In genomic region chr6:50689121-50689815, GRCm38 (mm10) we compare ENCODE assay signal across 12 mouse cellular contexts. TPM values are rescaled to one million over a fixed set of nuclear protein-coding genes. Genes with fewer than 3 reads are reported as not detected.
A peak's percentile ranks its signal among the peaks of the same experiment; 100 is the strongest.
DNase-seq lines count a peak whose midpoint lies in the region; ATAC-seq and TF ChIP-seq lines count a peak whose summit lies in the region.
"Had no signal": no experiment of that assay in that cellular context is flagged by ENCODE, and none has a peak within 500 bp of the region (broad histone marks: within the 10 kb centered on the region; RNA-seq: fewer than 3 reads in every experiment).

No protein-coding gene starts in this region.

- peaks cover 15% of the 10 kb centered on the region for H3K4me1 ChIP-seq in forebrain, embryonic 15.5 days
- H3K4me1 ChIP-seq in forebrain, embryonic 12.5 days: peaks cover 4% of the 10 kb centered on the region; the same call in 1 of the 2 replicates
- peaks cover 61% of the 10 kb centered on the region for H3K4me1 ChIP-seq in bone marrow macrophage, adult 2 months (ENCODE audit: control insufficient read depth, insufficient read depth, low read length)
- peaks cover 9% of the 10 kb centered on the region for H3K4me1 ChIP-seq in forebrain, embryonic 16.5 days (replicated peaks; ENCODE audit: control insufficient read depth, insufficient read depth, low read length)
- no peaks in the 10 kb centered on the region for H3K4me1 ChIP-seq in intestine, postnatal 0 days (replicated peaks; ENCODE audit: control insufficient read depth, insufficient read depth, low read length)

- H3K4me3 ChIP-seq in forebrain, embryonic 15.5 days: no peak overlapping the region
- H3K4me3 ChIP-seq in forebrain, embryonic 12.5 days (replicated peaks): no peak overlapping the region
- no peak overlapping the region for H3K4me3 ChIP-seq in bone marrow macrophage, adult 2 months (ENCODE audit: insufficient read depth, low read length)
- no peak overlapping the region for H3K4me3 ChIP-seq in forebrain, embryonic 16.5 days (replicated peaks; ENCODE audit: low read length)
- no peak overlapping the region for H3K4me3 ChIP-seq in intestine, postnatal 0 days (ENCODE audit: low read depth, low read length)

- TF ChIP-seq CTCF in bone marrow macrophage, adult 2 months (IDR thresholded peaks at IDR 0.05; ENCODE audit: low read depth, low read length): no peak
- no peak for TF ChIP-seq CTCF in intestine, postnatal 0 days (IDR thresholded peaks at IDR 0.05; ENCODE audit: low read depth)

- ATAC-seq in forebrain, embryonic 15.5 days (replicated peaks): peak; percentile 80
- no peak for ATAC-seq in forebrain, embryonic 12.5 days (ENCODE audit: low FRiP score)
- peak; percentile 84 for ATAC-seq in forebrain, embryonic 16.5 days
- no peak for ATAC-seq in intestine, postnatal 0 days
- no peak for ATAC-seq in CD4-positive, CD25-positive, alpha-beta regulatory T cell, adult 4 months

- no peaks in the 10 kb centered on the region for H3K36me3 ChIP-seq in forebrain, embryonic 15.5 days
- no peaks in the 10 kb centered on the region for H3K36me3 ChIP-seq in forebrain, embryonic 12.5 days (replicated peaks)
- no peaks in the 10 kb centered on the region for H3K36me3 ChIP-seq in forebrain, embryonic 16.5 days (ENCODE audit: control insufficient read depth, insufficient read depth)
- H3K36me3 ChIP-seq in intestine, postnatal 0 days (ENCODE audit: control insufficient read depth, insufficient read depth): no peaks in the 10 kb centered on the region

- H3K27ac ChIP-seq in forebrain, embryonic 15.5 days (replicated peaks): peak overlapping the region; percentile 75
- no peak overlapping the region; the same call in 1 of the 2 replicates for H3K27ac ChIP-seq in forebrain, embryonic 12.5 days
- peak overlapping the region; percentile 62 for H3K27ac ChIP-seq in bone marrow macrophage, adult 2 months (ENCODE audit: insufficient read depth, low read depth, low read length)
- peak overlapping the region; percentile 64 for H3K27ac ChIP-seq in forebrain, embryonic 16.5 days (ENCODE audit: low read length)
- H3K27ac ChIP-seq in intestine, postnatal 0 days (ENCODE audit: low read depth, low read length): no peak overlapping the region

- DNase-seq in left cerebral cortex, postnatal 4 days: peak; percentile 89
- DNase-seq in spleen, postnatal 14 days (ENCODE audit: low spot score in 2 of 2): no peak
- DNase-seq: lung, adult 2 months had no signal

- intact Hi-C loops in left cerebral cortex, postnatal 4 days (cut with DNase I): no loop called here

- 0 out of 2 replicates have a peak overlapping the region, but pooled peaks have one; percentile 13 for H3K9ac ChIP-seq in forebrain, embryonic 15.5 days (replicated peaks)
- no peak overlapping the region for H3K9ac ChIP-seq in forebrain, embryonic 12.5 days
- H3K9ac ChIP-seq in forebrain, embryonic 16.5 days (replicated peaks; ENCODE audit: low read depth, low read length): no peak overlapping the region
- H3K9ac ChIP-seq in intestine, postnatal 0 days (ENCODE audit: low read depth, low read length): no peak overlapping the region

- no peaks in the 10 kb centered on the region for H3K27me3 ChIP-seq in forebrain, embryonic 15.5 days
- H3K27me3 ChIP-seq in forebrain, embryonic 12.5 days: 0 out of 2 replicates have a peak, but pooled peaks cover under 1% of the 10 kb centered on the region
- no peaks in the 10 kb centered on the region for H3K27me3 ChIP-seq in forebrain, embryonic 16.5 days (replicated peaks; ENCODE audit: control insufficient read depth, insufficient read depth, low read length)
- 0 out of 2 replicates have a peak, but pooled peaks cover 2% of the 10 kb centered on the region for H3K27me3 ChIP-seq in intestine, postnatal 0 days (replicated peaks; ENCODE audit: control insufficient read depth, insufficient read depth, low read length)

- H3K9me3 ChIP-seq in forebrain, embryonic 15.5 days: no peaks in the 10 kb centered on the region
- no peaks in the 10 kb centered on the region for H3K9me3 ChIP-seq in forebrain, embryonic 12.5 days
- H3K9me3 ChIP-seq in forebrain, embryonic 16.5 days (ENCODE audit: control insufficient read depth, low read length): no peaks in the 10 kb centered on the region
- H3K9me3 ChIP-seq in intestine, postnatal 0 days (ENCODE audit: control insufficient read depth): no peaks in the 10 kb centered on the region

- TF ChIP-seq POLR2A in bone marrow macrophage, adult 2 months (IDR thresholded peaks at IDR 0.05; ENCODE audit: borderline replicate concordance, low read depth, low read length): no peak

- WGBS in forebrain, embryonic 15.5 days: 33% methylated on average over 15 of the region's 15 CpGs
- WGBS in forebrain, embryonic 12.5 days: 61% methylated on average over 15 of the region's 15 CpGs
- WGBS in forebrain, embryonic 16.5 days: 31% methylated on average over 15 of the region's 15 CpGs
- 63% methylated on average over 15 of the region's 15 CpGs for WGBS in intestine, postnatal 0 days

- H3K4me2 ChIP-seq in forebrain, embryonic 15.5 days (replicated peaks): 0 out of 2 replicates have a peak overlapping the region, but pooled peaks have one; percentile 12
- no peak overlapping the region for H3K4me2 ChIP-seq in forebrain, embryonic 12.5 days
- H3K4me2 ChIP-seq in forebrain, embryonic 16.5 days (ENCODE audit: low read length): no peak overlapping the region
- no peak overlapping the region for H3K4me2 ChIP-seq in intestine, postnatal 0 days (replicated peaks; ENCODE audit: low read depth)

RNA-seq across cellular contexts. Expression of gene Npvf, which starts 35.0 kb away (rescaled TPM):
- polyA plus RNA-seq in forebrain, embryonic 15.5 days (2015; fragmentation: Nextera tagmentation; extraction: Ambion mirVana): 1.0 TPM in 1 of 2 replicates, not detected in the other
- polyA plus RNA-seq in forebrain, embryonic 12.5 days (2016; fragmentation: Nextera tagmentation; extraction: Ambion mirVana): not detected in 2 replicates
- polyA plus RNA-seq in bone marrow macrophage, adult 2 months (2012; ENCODE audit: insufficient read depth, insufficient read length, missing spikeins): 4.0 and 6.0 TPM in 2 replicates
- not detected in 2 replicates for polyA plus RNA-seq in forebrain, embryonic 16.5 days (2015; fragmentation: Nextera tagmentation; extraction: Ambion mirVana)
- not detected for total RNA-seq in left cerebral cortex, postnatal 4 days (2021)
- not detected in 2 replicates for polyA plus RNA-seq in intestine, postnatal 0 days (2015; fragmentation: Nextera tagmentation; extraction: Ambion mirVana)
- polyA plus RNA-seq in CD4-positive, CD25-positive, alpha-beta regulatory T cell, adult 4 months (2017; shearing (Covaris generic)): not detected
- total RNA-seq: heart, adult 8-10 months; left cerebral cortex, adult 8-10 months had no signal
- polyA plus RNA-seq: intestine, embryonic 14.5 days; lung, adult 2 months had no signal

Comparison
In these comparisons a context has a peak if more than half of its experiments do, and no peak if none do; other contexts are left out.
1. ATAC-seq: peak in forebrain, embryonic 15.5 days (single experiment) and forebrain, embryonic 16.5 days (single experiment); none in forebrain, embryonic 12.5 days (single experiment), intestine, postnatal 0 days (single experiment) and CD4-positive, CD25-positive, alpha-beta regulatory T cell, adult 4 months (single experiment).
2. H3K27ac ChIP-seq: peak in forebrain, embryonic 15.5 days (single experiment), bone marrow macrophage, adult 2 months (single experiment) and forebrain, embryonic 16.5 days (single experiment); none in forebrain, embryonic 12.5 days (single experiment) and intestine, postnatal 0 days (single experiment).